Mouse (Mus musculus): ENCODE measurements around the gene Prkd3. TPM values are rescaled to one million over a fixed set of nuclear protein-coding genes. Genes with fewer than 3 reads are reported as not detected.

Prkd3 gene
- polyA plus RNA-seq, 1 experiment = 19.0 TPM

- no peak overlapping the region for H3K4me3 ChIP-seq (replicated peaks; ENCODE audit: extremely low read depth, low read depth, low read length)
- DNase-seq = no peak
- 96% methylated on average over 2 of the region's 2 CpGs for WGBS
- H3K4me1 ChIP-seq (ENCODE audit: control insufficient read depth, insufficient read depth, low read length) = no peaks in the 10 kb centered on the region
- no peak for TF ChIP-seq POLR2A (IDR thresholded peaks at IDR 0.05; ENCODE audit: borderline replicate concordance, extremely low read depth, low read depth, low read length)
- no peak for TF ChIP-seq CTCF (IDR thresholded peaks at IDR 0.05; ENCODE audit: insufficient read depth, low read length)
These were observed 23.1 kb upstream of the Prkd3 start for GRCm38 (mm10) chr17:79043705-79044104.

GRCm38 (mm10) chr17:79039660-79040059 is 19.0 kb upstream of the Prkd3 start:
- Histone ChIP-seq H3K4me3 (replicated peaks; ENCODE audit: extremely low read depth, low read depth, low read length) (no peak overlapping the region), H3K4me1 (ENCODE audit: control insufficient read depth, insufficient read depth, low read length) (no peaks in the 10 kb centered on the region)
- no peak for TF ChIP-seq CTCF (IDR thresholded peaks at IDR 0.05; ENCODE audit: insufficient read depth, low read length)
- no peak for TF ChIP-seq POLR2A (IDR thresholded peaks at IDR 0.05; ENCODE audit: borderline replicate concordance, extremely low read depth, low read depth, low read length)
- DNase-seq = no peak

GRCm38 (mm10) chr17:79032782-79033181 is 12.2 kb upstream of the Prkd3 start:
- DNase-seq = no peak
- Histone ChIP-seq H3K4me3 (replicated peaks; ENCODE audit: extremely low read depth, low read depth, low read length) (no peak overlapping the region), H3K4me1 (ENCODE audit: control insufficient read depth, insufficient read depth, low read length) (no peaks in the 10 kb centered on the region)
- 79% methylated on average over 4 of the region's 4 CpGs for WGBS
- TF ChIP-seq POLR2A (IDR thresholded peaks at IDR 0.05; ENCODE audit: borderline replicate concordance, extremely low read depth, low read depth, low read length) (no peak), CTCF (IDR thresholded peaks at IDR 0.05; ENCODE audit: insufficient read depth, low read length) (no peak)

- H3K4me1 ChIP-seq (ENCODE audit: control insufficient read depth, insufficient read depth, low read length) = no peaks in the 10 kb centered on the region
- H3K4me3 ChIP-seq (replicated peaks; ENCODE audit: extremely low read depth, low read depth, low read length) = no peak overlapping the region
- 85% methylated on average over 5 of the region's 5 CpGs for WGBS
- TF ChIP-seq CTCF (IDR thresholded peaks at IDR 0.05; ENCODE audit: insufficient read depth, low read length) (no peak), POLR2A (IDR thresholded peaks at IDR 0.05; ENCODE audit: borderline replicate concordance, extremely low read depth, low read depth, low read length) (no peak)
- no peak for DNase-seq
These were observed 11.0 kb upstream of the Prkd3 start for GRCm38 (mm10) chr17:79031569-79031968.

- 68% methylated on average over 3 of the region's 3 CpGs for WGBS
- no peaks in the 10 kb centered on the region for H3K4me1 ChIP-seq (ENCODE audit: control insufficient read depth, insufficient read depth, low read length)
- TF ChIP-seq CTCF (IDR thresholded peaks at IDR 0.05; ENCODE audit: insufficient read depth, low read length) (no peak), POLR2A (IDR thresholded peaks at IDR 0.05; ENCODE audit: borderline replicate concordance, extremely low read depth, low read depth, low read length) (no peak)
- no peak for DNase-seq
- H3K4me3 ChIP-seq (replicated peaks; ENCODE audit: extremely low read depth, low read depth, low read length) = no peak overlapping the region
These were observed 8.6 kb upstream of the Prkd3 start for GRCm38 (mm10) chr17:79029226-79029625.

- H3K4me1 ChIP-seq (ENCODE audit: control insufficient read depth, insufficient read depth, low read length) = no peaks in the 10 kb centered on the region
These were observed 3.9 kb upstream of the Prkd3 start for GRCm38 (mm10) chr17:79024544-79024943.

GRCm38 (mm10) chr17:79022746-79023145 is 2.1 kb upstream of the Prkd3 start:
- WGBS = 57% methylated on average over 3 of the region's 3 CpGs
- no peak for DNase-seq
- no peak overlapping the region for H3K4me3 ChIP-seq (replicated peaks; ENCODE audit: extremely low read depth, low read depth, low read length)
- H3K4me1 ChIP-seq (ENCODE audit: control insufficient read depth, insufficient read depth, low read length) = peaks cover 5% of the 10 kb centered on the region
- TF ChIP-seq POLR2A (IDR thresholded peaks at IDR 0.05; ENCODE audit: borderline replicate concordance, extremely low read depth, low read depth, low read length) (no peak), CTCF (IDR thresholded peaks at IDR 0.05; ENCODE audit: insufficient read depth, low read length) (no peak)

More at GRCm38 (mm10) chr17:79024544-79024943, 3.9 kb upstream of the Prkd3 start:
- 56% methylated on average over 4 of the region's 4 CpGs for WGBS
- no peak for DNase-seq
- TF ChIP-seq POLR2A (IDR thresholded peaks at IDR 0.05; ENCODE audit: borderline replicate concordance, extremely low read depth, low read depth, low read length) = no peak
- no peak for TF ChIP-seq CTCF (IDR thresholded peaks at IDR 0.05; ENCODE audit: insufficient read depth, low read length)
- no peak overlapping the region for H3K4me3 ChIP-seq (replicated peaks; ENCODE audit: extremely low read depth, low read depth, low read length)

- Histone ChIP-seq H3K4me3 (replicated peaks; ENCODE audit: extremely low read depth, low read depth, low read length) (peak overlapping the region; percentile 71), H3K4me1 (ENCODE audit: control insufficient read depth, insufficient read depth, low read length) (peaks cover 9% of the 10 kb centered on the region)
- TF ChIP-seq CTCF (IDR thresholded peaks at IDR 0.05; ENCODE audit: insufficient read depth, low read length) = no peak
- no peak for TF ChIP-seq POLR2A (IDR thresholded peaks at IDR 0.05; ENCODE audit: borderline replicate concordance, extremely low read depth, low read depth, low read length)
- WGBS = under 1% methylated on average over 24 of the region's 24 CpGs
- no peak for DNase-seq
These were observed 344 bp upstream of the Prkd3 start for GRCm38 (mm10) chr17:79020984-79021335.

- no peak for DNase-seq
- Histone ChIP-seq H3K4me3 (replicated peaks; ENCODE audit: extremely low read depth, low read depth, low read length) (peak overlapping the region; percentile 71), H3K4me1 (ENCODE audit: control insufficient read depth, insufficient read depth, low read length) (peaks cover 15% of the 10 kb centered on the region)
- TF ChIP-seq CTCF (IDR thresholded peaks at IDR 0.05; ENCODE audit: insufficient read depth, low read length) = no peak
- TF ChIP-seq POLR2A (IDR thresholded peaks at IDR 0.05; ENCODE audit: borderline replicate concordance, extremely low read depth, low read depth, low read length) = no peak
- under 1% methylated on average over 18 of the region's 18 CpGs for WGBS
These were observed 849 bp downstream of the Prkd3 start for GRCm38 (mm10) chr17:79019726-79020207.

GRCm38 (mm10) chr17:79018422-79018821 is 2.2 kb downstream of the Prkd3 start:
- WGBS = 26% methylated on average over 9 of the region's 9 CpGs
- no peak for DNase-seq
- Histone ChIP-seq H3K4me3 (replicated peaks; ENCODE audit: extremely low read depth, low read depth, low read length) (peak overlapping the region; percentile 23), H3K4me1 (ENCODE audit: control insufficient read depth, insufficient read depth, low read length) (peaks cover 15% of the 10 kb centered on the region)
- no peak for TF ChIP-seq CTCF (IDR thresholded peaks at IDR 0.05; ENCODE audit: insufficient read depth, low read length)
- no peak for TF ChIP-seq POLR2A (IDR thresholded peaks at IDR 0.05; ENCODE audit: borderline replicate concordance, extremely low read depth, low read depth, low read length)
